Mouse (Mus musculus): ENCODE data around the gene Sppl2b. TPM values are rescaled to one million over a fixed set of nuclear protein-coding genes. Genes with fewer than 3 reads are reported as not detected.
"Not testable (repeated sequence)": the region's sequence is repeated elsewhere in the genome, so short reads cannot be mapped to it uniquely, and the experiment has no call there.

Gene Sppl2b
- polyA plus RNA-seq, 1 experiment from 2014 or later: 13.4 TPM

- Histone ChIP-seq H3K4me3 (ENCODE audit: low read depth, low read length) (peak overlapping the region; percentile 62), H3K4me1 (replicated peaks; ENCODE audit: control insufficient read depth, insufficient read depth, low read length) (peaks cover 7% of the 10 kb centered on the region; the same call in 1 of the 2 replicates), H3K9me3 (ENCODE audit: control insufficient read depth) (no peaks in the 10 kb centered on the region), H3K9ac (ENCODE audit: low read depth, low read length) (peak overlapping the region; percentile 71), H3K27me3 (replicated peaks; ENCODE audit: control insufficient read depth, insufficient read depth, low read length) (no peaks in the 10 kb centered on the region), H3K36me3 (ENCODE audit: control insufficient read depth, insufficient read depth) (peaks cover 18% of the 10 kb centered on the region), H3K27ac (ENCODE audit: low read depth, low read length) (peak overlapping the region; percentile 87), H3K4me2 (replicated peaks; ENCODE audit: low read depth) (peak overlapping the region; percentile 94)
- no peak for TF ChIP-seq CTCF (IDR thresholded peaks at IDR 0.05; ENCODE audit: low read depth)
- no peak for ATAC-seq
- WGBS: 4% methylated on average over 29 of the region's 29 CpGs
Observed at GRCm38 (mm10) chr10:80827063-80827869, 27.8 kb upstream of the Sppl2b start.

DNA sequence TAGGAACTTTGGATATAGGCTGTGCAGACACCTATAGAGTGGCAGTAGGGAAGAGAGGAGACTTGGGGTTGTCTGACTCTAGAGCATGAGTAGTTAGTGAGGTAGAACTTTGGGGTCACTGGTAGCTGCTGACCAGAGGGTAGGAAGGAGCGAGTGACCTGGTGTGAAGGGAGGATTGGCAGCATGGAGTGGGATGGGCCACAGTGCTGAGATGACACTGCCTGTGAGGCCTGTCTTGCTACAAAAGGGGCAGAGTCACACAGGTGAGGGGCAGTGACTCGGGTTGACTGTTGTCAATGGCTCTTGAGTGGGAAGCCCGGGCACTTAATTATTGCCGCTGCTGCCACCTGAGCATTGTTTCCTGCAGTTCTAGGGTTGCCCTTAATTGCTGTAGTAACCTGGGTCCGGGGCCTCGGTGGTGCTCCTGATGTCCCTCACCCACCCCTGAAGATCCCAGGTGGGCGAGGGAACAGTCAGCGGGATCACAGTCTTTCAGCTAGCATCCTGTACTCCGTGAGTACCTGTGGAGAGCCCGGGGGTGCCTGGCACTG, 27.1 kb upstream of the Sppl2b start:
- peaks cover 7% of the 10 kb centered on the region; the same call in 1 of the 2 replicates for H3K4me1 ChIP-seq (replicated peaks; ENCODE audit: control insufficient read depth, insufficient read depth, low read length)
- H3K4me3 ChIP-seq (ENCODE audit: low read depth, low read length): peak overlapping the region; percentile 62
- no peaks in the 10 kb centered on the region for H3K9me3 ChIP-seq (ENCODE audit: control insufficient read depth)
- TF ChIP-seq CTCF (IDR thresholded peaks at IDR 0.05; ENCODE audit: low read depth): no peak
- no peak for ATAC-seq
- H3K36me3 ChIP-seq (ENCODE audit: control insufficient read depth, insufficient read depth): peaks cover 18% of the 10 kb centered on the region
- peak overlapping the region; percentile 71 for H3K9ac ChIP-seq (ENCODE audit: low read depth, low read length)
- H3K27me3 ChIP-seq (replicated peaks; ENCODE audit: control insufficient read depth, insufficient read depth, low read length): no peaks in the 10 kb centered on the region
- H3K27ac ChIP-seq (ENCODE audit: low read depth, low read length): no peak overlapping the region
- 59% methylated on average over 10 of the region's 10 CpGs for WGBS
- peak overlapping the region; percentile 94 for H3K4me2 ChIP-seq (replicated peaks; ENCODE audit: low read depth)

- not testable (repeated sequence) for H3K4me1 ChIP-seq (replicated peaks; ENCODE audit: control insufficient read depth, insufficient read depth, low read length); H3K27me3 ChIP-seq (replicated peaks; ENCODE audit: control insufficient read depth, insufficient read depth, low read length); ATAC-seq; H3K9ac ChIP-seq (ENCODE audit: low read depth, low read length); H3K27ac ChIP-seq (ENCODE audit: low read depth, low read length); H3K9me3 ChIP-seq (ENCODE audit: control insufficient read depth)
- WGBS: 66% methylated on average over 7 of the region's 9 CpGs
- 0 out of 2 replicates have a peak overlapping the region, but pooled peaks have one; percentile 62 for H3K4me3 ChIP-seq (ENCODE audit: low read depth, low read length)
- H3K4me2 ChIP-seq (replicated peaks; ENCODE audit: low read depth): peak overlapping the region; percentile 94
- H3K36me3 ChIP-seq (ENCODE audit: control insufficient read depth, insufficient read depth): peaks cover 18% of the 10 kb centered on the region
Observed at GRCm38 (mm10) chr10:80828587-80828986, 26.5 kb upstream of the Sppl2b start.

- peaks cover 13% of the 10 kb centered on the region for H3K27me3 ChIP-seq (replicated peaks; ENCODE audit: control insufficient read depth, insufficient read depth, low read length)
- peaks cover 7% of the 10 kb centered on the region; the same call in 1 of the 2 replicates for H3K4me1 ChIP-seq (replicated peaks; ENCODE audit: control insufficient read depth, insufficient read depth, low read length)
- peak overlapping the region; percentile 1; the same call in 1 of the 2 replicates for H3K27ac ChIP-seq (ENCODE audit: low read depth, low read length)
- H3K4me2 ChIP-seq (replicated peaks; ENCODE audit: low read depth): no peak overlapping the region
- H3K36me3 ChIP-seq (ENCODE audit: control insufficient read depth, insufficient read depth): peaks cover 18% of the 10 kb centered on the region
- peak overlapping the region; percentile 40; the same call in 1 of the 2 replicates for H3K9ac ChIP-seq (ENCODE audit: low read depth, low read length)
- H3K4me3 ChIP-seq (ENCODE audit: low read depth, low read length): no peak overlapping the region
- whole genome bisulfite sequencing: 52% methylated on average over 1 of the region's 1 CpGs
- no peaks in the 10 kb centered on the region for H3K9me3 ChIP-seq (ENCODE audit: control insufficient read depth)
- TF ChIP-seq CTCF (IDR thresholded peaks at IDR 0.05; ENCODE audit: low read depth): no peak
- no peak for ATAC-seq
Observed at GRCm38 (mm10) chr10:80829359-80830278, 25.5 kb upstream of the Sppl2b start.

DNA sequence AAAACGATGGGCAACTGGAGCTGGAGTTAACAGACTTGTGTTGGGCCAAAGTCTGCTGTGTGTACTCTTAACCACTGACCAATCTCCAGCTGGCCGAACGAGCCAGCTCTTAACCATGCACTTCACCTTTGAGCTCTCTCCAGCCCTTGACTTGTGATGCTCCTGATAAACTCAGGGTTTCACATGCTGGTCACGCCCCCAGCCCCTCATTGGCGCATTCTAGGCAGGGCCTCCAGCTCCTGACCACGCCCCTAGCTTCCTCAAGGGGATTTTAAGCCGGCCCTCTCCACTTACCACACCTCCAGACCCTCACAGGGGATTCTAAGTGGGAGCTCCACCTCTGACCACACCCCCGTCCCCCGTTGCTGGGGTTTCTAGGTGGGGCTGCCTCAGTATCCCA, 23.9 kb upstream of the Sppl2b start:
- H3K36me3 ChIP-seq (ENCODE audit: control insufficient read depth, insufficient read depth): peaks cover 18% of the 10 kb centered on the region
- H3K9ac ChIP-seq (ENCODE audit: low read depth, low read length): no peak overlapping the region
- no peaks in the 10 kb centered on the region for H3K9me3 ChIP-seq (ENCODE audit: control insufficient read depth)
- peaks cover 7% of the 10 kb centered on the region; the same call in 1 of the 2 replicates for H3K4me1 ChIP-seq (replicated peaks; ENCODE audit: control insufficient read depth, insufficient read depth, low read length)
- peak overlapping the region; percentile 32; the same call in 1 of the 2 replicates for H3K4me2 ChIP-seq (replicated peaks; ENCODE audit: low read depth)
- no peak for TF ChIP-seq CTCF (IDR thresholded peaks at IDR 0.05; ENCODE audit: low read depth)
- no peak overlapping the region for H3K4me3 ChIP-seq (ENCODE audit: low read depth, low read length)
- 0 out of 2 replicates have a peak overlapping the region, but pooled peaks have one; percentile 8 for H3K27ac ChIP-seq (ENCODE audit: low read depth, low read length)
- 3% methylated on average over 9 of the region's 9 CpGs for WGBS
- ATAC-seq: peak; percentile 11; the same call in 1 of the 2 replicates
- H3K27me3 ChIP-seq (replicated peaks; ENCODE audit: control insufficient read depth, insufficient read depth, low read length): peaks cover 27% of the 10 kb centered on the region
